In genomic region chr9:54699345-54700173, GRCm38 (mm10) we compare ENCODE assay signal across 8 mouse cellular contexts. TPM values are rescaled to one million over a fixed set of nuclear protein-coding genes. Genes with fewer than 3 reads are reported as not detected.
DNase-seq lines count a peak whose midpoint lies in the region; ATAC-seq and TF ChIP-seq lines count a peak whose summit lies in the region.

No protein-coding gene starts in this region.

- peak; percentile 26; the same call in 1 of the 2 replicates for ATAC-seq in common myeloid progenitor, adult 5-6 weeks (replicated peaks; ENCODE audit: low read depth, poor library complexity, severe bottlenecking)
- ATAC-seq in hindbrain, embryonic 16.5 days = peak; percentile 79

- peaks cover 5% of the 10 kb centered on the region; the same call in 1 of the 2 replicates for H3K9me3 ChIP-seq in hindbrain, embryonic 16.5 days (ENCODE audit: control insufficient read depth, low read length)

- peaks cover 9% of the 10 kb centered on the region for H3K4me1 ChIP-seq in hindbrain, embryonic 16.5 days (ENCODE audit: control insufficient read depth, insufficient read depth, low read depth, low read length)

- no peaks in the 10 kb centered on the region; the same call in 1 of the 2 replicates for H3K27me3 ChIP-seq in hindbrain, embryonic 16.5 days (replicated peaks; ENCODE audit: control insufficient read depth, insufficient read depth, low read length)

- intact Hi-C loops in left cerebral cortex, adult 2 months (cut with DNase I) = no loop called here

- WGBS in hindbrain, embryonic 16.5 days = under 1% methylated on average over 77 of the region's 92 CpGs

- peak overlapping the region; percentile 86 for H3K9ac ChIP-seq in hindbrain, embryonic 16.5 days (ENCODE audit: low read depth, low read length)

- H3K36me3 ChIP-seq in hindbrain, embryonic 16.5 days (ENCODE audit: control insufficient read depth, insufficient read depth, low read length) = no peaks in the 10 kb centered on the region

- DNase-seq in adipocyte (ENCODE audit: low spot score) = peak; percentile 34
- peak; percentile 63 to 68 for DNase-seq in gastrocnemius, adult 8-10 months (ENCODE audit: low spot score in 2 of 2)
- DNase-seq in left cerebral cortex, adult 2 months (ENCODE audit: extremely low spot score in 1 of 2, low spot score in 2 of 2) = peak; percentile 83 to 86
- peak; percentile 86 to 90 for DNase-seq in lung, postnatal 4 days
- peak; percentile 82 for DNase-seq in right cerebral cortex, adult 18-20 months
- DNase-seq in urinary bladder, adult 2 months (ENCODE audit: low spot score) = peak; percentile 81

- H3K4me3 ChIP-seq in hindbrain, embryonic 16.5 days (ENCODE audit: low read length) = peak overlapping the region; percentile 78
- H3K4me3 ChIP-seq in left cerebral cortex, adult 2 months = peak overlapping the region; percentile 87

- H3K4me2 ChIP-seq in hindbrain, embryonic 16.5 days (ENCODE audit: low read length) = peak overlapping the region; percentile 86

- H3K27ac ChIP-seq in hindbrain, embryonic 16.5 days (ENCODE audit: low read depth, low read length) = peak overlapping the region; percentile 11
- peak overlapping the region; percentile 87 for H3K27ac ChIP-seq in left cerebral cortex, adult 2 months

- TF ChIP-seq CTCF in left cerebral cortex, adult 2 months (IDR thresholded peaks at IDR 0.05) = peak; percentile 9; the same call in 1 of the 2 replicates

RNA-seq across cellular contexts. Expression of gene Dnaja4, which starts 0.9 kb away (rescaled TPM):
- 3.8 and 6.7 TPM in 2 replicates for total RNA-seq in common myeloid progenitor, adult 5-6 weeks (2017)
- 10 to 100 TPM; 49.0 to 56.8 (median 51.9) TPM for total RNA-seq in gastrocnemius, adult 8-10 months (2022)
- 9.1 and 10.0 TPM in 2 replicates for polyA plus RNA-seq in hindbrain, embryonic 16.5 days (2015; fragmentation: Nextera tagmentation; extraction: Ambion mirVana)
- total RNA-seq in left cerebral cortex, adult 2 months (2021) = 10 to 100 TPM; 40.3 to 44.1 TPM
- 18.5 and 19.1 TPM in 2 replicates for polyA plus RNA-seq in urinary bladder, adult 2 months (2012; rRNA removed)

RNA-seq across cellular contexts. Expression of gene Wdr61, which starts 34.8 kb away (rescaled TPM):
- 98.2 and 105 TPM in 2 replicates for total RNA-seq in common myeloid progenitor, adult 5-6 weeks (2017)
- 10 to 100 TPM; 15.5 to 20.2 (median 17.1) TPM for total RNA-seq in gastrocnemius, adult 8-10 months (2022)
- 90.1 and 93.3 TPM in 2 replicates for polyA plus RNA-seq in hindbrain, embryonic 16.5 days (2015; fragmentation: Nextera tagmentation; extraction: Ambion mirVana)
- 10 to 100 TPM; 49.7 to 62.1 TPM for total RNA-seq in left cerebral cortex, adult 2 months (2021)
- 98.1 and 141 TPM in 2 replicates for polyA plus RNA-seq in urinary bladder, adult 2 months (2012; rRNA removed)

RNA-seq across cellular contexts. Expression of gene Acsbg1, which starts 37.9 kb away (rescaled TPM):
- total RNA-seq in common myeloid progenitor, adult 5-6 weeks (2017) = not detected in 2 replicates
- total RNA-seq in gastrocnemius, adult 8-10 months (2022) = under 1 TPM; 0.10 to 0.32 (median 0.24) TPM
- polyA plus RNA-seq in hindbrain, embryonic 16.5 days (2015; fragmentation: Nextera tagmentation; extraction: Ambion mirVana) = 48.7 and 59.8 TPM in 2 replicates
- 100 to 1,000 TPM; 114 to 132 TPM for total RNA-seq in left cerebral cortex, adult 2 months (2021)
- 10.7 and 13.7 TPM in 2 replicates for polyA plus RNA-seq in urinary bladder, adult 2 months (2012; rRNA removed)

Comparison
In these comparisons a context has a peak if more than half of its experiments do, and no peak if none do; other contexts are left out.
1. Peak in every context shown above with its lines: DNase-seq, ATAC-seq, H3K4me3 ChIP-seq and H3K27ac ChIP-seq.
2. DNase-seq: peak in every context shown above with its lines; median percentile 88 in lung, postnatal 4 days; 84 in left cerebral cortex, adult 2 months; 82 in right cerebral cortex, adult 18-20 months; 81 in urinary bladder, adult 2 months; 66 in gastrocnemius, adult 8-10 months; 34 in adipocyte.
3. RNA of gene Acsbg1, which starts 37.9 kb away (total RNA-seq): 114 to 132 TPM in left cerebral cortex, adult 2 months; 0.10 to 0.32 TPM in gastrocnemius, adult 8-10 months and not detected in common myeloid progenitor, adult 5-6 weeks; every median in the first group is over 10 times any median in the second.